Mouse (Mus musculus) intestine, embryonic 16.5 days (tissue): Measurements from ENCODE around the gene Apoa5. TPM values are rescaled to one million over a fixed set of nuclear protein-coding genes. Genes with fewer than 3 reads are reported as not detected.
A peak's percentile ranks its signal among the peaks of the same experiment; 100 is the strongest.

Source experiments
- ATAC-seq: fragments of 200-750 bp; cut with Nextera tagmentation; 2 replicates; pipeline ENCODE4 v1.8.0; 2017; ENCODE audit warnings: moderate TSS enrichment, moderate library complexity
- H3K27ac ChIP-seq: fragments of 300-500 bp; sonication (generic); 2 replicates; pipeline ENCODE4 v1.5.1; 2014; ENCODE audit warnings: mild to moderate bottlenecking, low read length
- H3K27me3 ChIP-seq: fragments of 300-500 bp; sonication (generic); replicated peaks from 2 replicates; pipeline ENCODE4 v1.6.1; 2014; ENCODE audit warnings: low read length, control low read depth, mixed read lengths; ENCODE audit not compliant: control insufficient read depth, insufficient read depth
- H3K36me3 ChIP-seq: fragments of 300-500 bp; sonication (generic); 2 replicates; pipeline ENCODE4 v1.6.1; 2014; ENCODE audit warnings: low read length, control low read depth; ENCODE audit not compliant: control insufficient read depth, insufficient read depth
- H3K4me1 ChIP-seq: fragments of 300-500 bp; sonication (generic); 2 replicates; pipeline ENCODE4 v1.6.1; 2014; ENCODE audit warnings: low read length, control low read depth, mixed read lengths; ENCODE audit not compliant: control insufficient read depth, insufficient read depth
- H3K4me2 ChIP-seq: fragments of 300-500 bp; sonication (generic); 2 replicates; pipeline ENCODE4 v1.6.1; 2014; ENCODE audit warnings: low read depth, low read length, control low read depth
- H3K4me3 ChIP-seq: fragments of 300-500 bp; sonication (generic); 2 replicates; pipeline ENCODE4 v1.5.1; 2014; ENCODE audit warnings: mild to moderate bottlenecking, low read length
- H3K9ac ChIP-seq: fragments of 300-500 bp; sonication (generic); 2 replicates; pipeline ENCODE4 v1.6.1; 2014; ENCODE audit warnings: low read depth, low read length
- H3K9me3 ChIP-seq: fragments of 300-500 bp; sonication (generic); 2 replicates; pipeline ENCODE4 v1.6.1; 2016; ENCODE audit warnings: low read length, control low read depth; ENCODE audit not compliant: control insufficient read depth
- WGBS: fragments of 180-500 bp; shearing (Covaris S2); extraction: QIAGEN DNeasy Blood & Tissue Kit; methylation state at CpG from one replicate; pipeline ENCODE4 v1.1.7; 2014; 5-methylcytosine and 5-hydroxymethylcytosine counted together
- polyA plus RNA-seq: library from polyadenylated mRNA; unstranded; fragments of >200 nt; fragmentation: Nextera tagmentation; extraction: Ambion mirVana; gene quantifications from 2 replicates; pipeline ENCODE4 v1.2.1, GENCODE M21; 2015

Apoa5 gene
- polyA plus RNA-seq, 1 experiment from 2014 or later: 0.35 TPM

DNA sequence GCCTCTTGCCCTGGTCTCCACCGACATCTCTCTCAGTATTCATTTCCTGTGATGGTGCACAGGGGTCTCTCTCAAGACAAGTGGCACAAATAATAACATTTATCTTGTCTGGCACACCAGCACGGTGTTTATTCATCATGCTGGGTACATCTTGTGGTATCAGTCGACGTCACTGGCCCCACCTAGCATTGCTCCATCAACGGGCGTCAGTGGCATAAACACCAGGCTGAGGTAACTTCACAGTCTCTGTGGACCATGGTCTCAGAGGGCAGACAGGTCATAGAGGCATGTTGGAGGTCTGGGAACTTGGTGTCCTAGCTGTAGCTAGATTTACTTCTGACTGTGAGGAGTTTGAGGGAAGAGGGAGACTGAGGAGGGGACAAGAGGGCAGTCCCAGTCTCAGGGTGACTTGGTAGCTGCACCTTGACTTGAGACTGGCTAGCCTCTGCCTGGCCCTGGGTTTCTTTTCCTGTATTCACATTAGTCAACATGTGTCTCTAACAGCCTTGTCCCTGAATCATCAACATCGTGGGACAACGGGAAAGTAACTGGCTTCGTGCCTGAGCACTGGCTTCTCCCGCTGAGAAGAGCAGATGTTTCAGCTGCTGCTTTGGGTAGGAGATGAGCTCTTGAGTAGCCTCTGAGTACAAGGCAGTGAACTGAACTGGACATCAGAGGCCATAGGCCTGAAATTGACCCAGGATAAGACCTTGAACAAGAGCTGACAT is 11.6 kb upstream of the Apoa5 start:
- ATAC-seq: no peak
- Histone ChIP-seq H3K27ac (no peak overlapping the region), H3K4me2 (no peak overlapping the region), H3K27me3 (no peaks in the 10 kb centered on the region), H3K36me3 (no peaks in the 10 kb centered on the region), H3K4me3 (no peak overlapping the region), H3K9ac (no peak overlapping the region), H3K9me3 (no peaks in the 10 kb centered on the region), H3K4me1 (no peaks in the 10 kb centered on the region; the same call in 1 of the 2 replicates)
- WGBS: 74% methylated on average over 10 of the region's 10 CpGs

DNA sequence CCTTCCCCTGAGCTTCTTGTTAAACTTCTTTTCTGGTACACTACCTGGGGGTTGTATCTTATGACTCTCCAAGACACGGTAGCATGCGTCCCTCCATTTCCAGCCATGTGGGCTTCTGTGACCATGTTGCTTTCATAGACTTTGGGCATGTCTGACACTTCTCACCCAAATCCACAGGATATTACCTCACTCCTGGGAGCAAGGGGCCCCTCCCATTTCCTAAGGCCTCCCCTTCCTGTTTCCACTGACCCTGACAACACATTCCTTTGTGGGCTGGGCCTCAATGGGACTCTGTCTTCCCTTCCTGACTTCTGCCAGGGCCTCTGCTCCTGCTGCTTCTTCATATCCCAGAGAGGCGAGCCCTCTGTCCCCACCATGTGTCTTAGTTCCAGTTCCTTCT is 10.9 kb upstream of the Apoa5 start:
- H3K4me3 ChIP-seq: no peak overlapping the region
- 90% methylated on average over 3 of the region's 3 CpGs for WGBS
- no peaks in the 10 kb centered on the region for H3K27me3 ChIP-seq
- H3K4me1 ChIP-seq: no peaks in the 10 kb centered on the region; the same call in 1 of the 2 replicates
- H3K9me3 ChIP-seq: no peaks in the 10 kb centered on the region
- H3K27ac ChIP-seq: no peak overlapping the region
- 0 out of 2 replicates have a peak overlapping the region, but pooled peaks have one; percentile 19 for H3K9ac ChIP-seq
- H3K4me2 ChIP-seq: no peak overlapping the region
- ATAC-seq: no peak
- no peaks in the 10 kb centered on the region for H3K36me3 ChIP-seq

DNA sequence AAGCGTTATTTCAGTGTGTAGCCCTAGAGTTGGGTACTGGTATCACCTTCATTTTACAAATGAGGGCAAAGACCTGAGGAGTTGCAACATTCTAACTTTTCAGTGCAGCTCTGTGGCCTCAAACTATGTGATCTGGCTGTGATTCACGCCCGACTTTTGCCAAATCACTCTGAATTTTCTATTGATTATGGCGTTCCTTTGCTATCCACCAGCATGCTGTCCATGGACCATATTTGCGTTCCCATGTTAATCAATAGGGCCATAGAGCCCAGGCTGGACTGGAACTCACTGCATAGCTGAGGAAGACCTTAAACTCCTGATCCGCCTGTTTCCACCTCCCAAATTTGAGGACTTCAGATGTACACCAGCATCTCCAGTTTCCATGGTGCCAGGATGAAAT is 9.3 kb upstream of the Apoa5 start:
- H3K4me2 ChIP-seq: no peak overlapping the region
- H3K9me3 ChIP-seq: no peaks in the 10 kb centered on the region
- no peaks in the 10 kb centered on the region for H3K36me3 ChIP-seq
- no peaks in the 10 kb centered on the region; the same call in 1 of the 2 replicates for H3K4me1 ChIP-seq
- H3K4me3 ChIP-seq: no peak overlapping the region
- H3K9ac ChIP-seq: no peak overlapping the region
- ATAC-seq: no peak
- 81% methylated on average over 6 of the region's 6 CpGs for WGBS
- no peak overlapping the region for H3K27ac ChIP-seq
- H3K27me3 ChIP-seq: no peaks in the 10 kb centered on the region

DNA sequence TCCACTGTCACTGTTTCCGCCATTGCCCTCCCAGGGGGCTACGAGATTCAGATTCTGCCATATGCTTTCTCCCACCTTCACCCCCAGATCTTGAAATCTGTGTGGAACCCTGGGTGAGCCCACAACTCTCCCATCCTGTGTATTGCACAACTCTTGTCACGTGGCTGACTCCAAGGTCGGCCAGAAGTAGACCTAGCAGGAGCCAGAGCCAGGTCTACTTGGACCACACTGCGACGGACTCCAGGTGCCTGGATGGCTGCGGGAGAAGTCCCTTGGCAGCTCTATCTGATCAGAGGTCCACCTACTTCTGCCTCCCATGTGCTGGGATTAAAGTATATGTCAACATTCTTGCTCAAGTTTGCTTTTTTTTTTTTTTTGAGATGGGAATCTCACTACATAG is 7.3 kb upstream of the Apoa5 start:
- no peak for ATAC-seq
- Histone ChIP-seq H3K36me3 (no peaks in the 10 kb centered on the region), H3K4me1 (no peaks in the 10 kb centered on the region; the same call in 1 of the 2 replicates), H3K4me3 (no peak overlapping the region), H3K27me3 (no peaks in the 10 kb centered on the region), H3K9ac (no peak overlapping the region), H3K27ac (no peak overlapping the region), H3K4me2 (no peak overlapping the region), H3K9me3 (no peaks in the 10 kb centered on the region)
- 79% methylated on average over 7 of the region's 7 CpGs for WGBS

DNA sequence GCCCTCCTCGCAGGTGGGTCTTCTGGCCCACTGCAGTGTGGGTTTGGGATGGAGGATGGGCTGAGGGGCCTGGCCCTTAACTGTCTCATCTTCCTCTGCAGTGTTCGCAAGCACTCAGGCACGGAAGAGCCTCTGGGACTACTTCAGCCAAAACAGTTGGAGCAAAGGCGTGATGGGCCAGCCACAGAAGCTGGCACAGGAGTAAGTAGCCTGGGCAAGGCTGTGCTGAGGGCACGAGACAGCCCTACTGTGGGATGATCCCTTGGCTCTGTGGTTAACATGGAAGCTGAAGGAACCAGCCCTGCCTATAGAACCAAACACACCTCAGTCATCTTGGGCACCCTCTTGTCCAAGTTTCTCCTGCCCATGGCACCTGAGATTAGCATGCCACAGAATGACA is 692 bp downstream of the Apoa5 start:
- Histone ChIP-seq H3K36me3 (no peaks in the 10 kb centered on the region), H3K4me1 (peaks cover 5% of the 10 kb centered on the region), H3K9me3 (no peaks in the 10 kb centered on the region), H3K27ac (no peak overlapping the region), H3K4me2 (no peak overlapping the region), H3K4me3 (no peak overlapping the region), H3K9ac (no peak overlapping the region), H3K27me3 (no peaks in the 10 kb centered on the region; the same call in 1 of the 2 replicates)
- no peak for ATAC-seq
- 88% methylated on average over 5 of the region's 5 CpGs for WGBS

DNA sequence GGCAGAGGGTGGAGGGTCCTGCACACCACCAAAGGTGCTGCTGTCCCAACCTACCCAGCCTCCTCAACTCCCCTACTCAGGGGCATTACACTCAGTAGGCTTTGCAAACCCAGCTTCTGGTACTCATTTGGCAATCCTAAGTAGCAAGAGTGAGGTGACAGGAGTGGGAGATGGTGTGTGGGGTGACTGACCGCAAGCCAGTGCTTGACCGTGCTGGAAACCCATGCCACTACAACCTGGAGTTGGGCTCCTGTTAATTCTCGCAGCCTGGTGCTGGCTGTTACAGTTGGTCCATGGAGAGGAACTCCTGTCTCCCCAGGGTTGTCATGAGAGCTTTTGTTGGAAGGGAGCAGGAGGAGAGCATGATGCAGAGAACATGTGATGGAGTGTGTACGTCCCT is 2.3 kb downstream of the Apoa5 start:
- Histone ChIP-seq H3K4me1 (peaks cover 5% of the 10 kb centered on the region), H3K9me3 (no peaks in the 10 kb centered on the region), H3K27ac (no peak overlapping the region), H3K4me3 (no peak overlapping the region), H3K36me3 (0 out of 2 replicates have a peak, but pooled peaks cover 9% of the 10 kb centered on the region), H3K9ac (no peak overlapping the region), H3K27me3 (no peaks in the 10 kb centered on the region; the same call in 1 of the 2 replicates), H3K4me2 (no peak overlapping the region)
- ATAC-seq: no peak
- WGBS: 91% methylated on average over 4 of the region's 4 CpGs

DNA sequence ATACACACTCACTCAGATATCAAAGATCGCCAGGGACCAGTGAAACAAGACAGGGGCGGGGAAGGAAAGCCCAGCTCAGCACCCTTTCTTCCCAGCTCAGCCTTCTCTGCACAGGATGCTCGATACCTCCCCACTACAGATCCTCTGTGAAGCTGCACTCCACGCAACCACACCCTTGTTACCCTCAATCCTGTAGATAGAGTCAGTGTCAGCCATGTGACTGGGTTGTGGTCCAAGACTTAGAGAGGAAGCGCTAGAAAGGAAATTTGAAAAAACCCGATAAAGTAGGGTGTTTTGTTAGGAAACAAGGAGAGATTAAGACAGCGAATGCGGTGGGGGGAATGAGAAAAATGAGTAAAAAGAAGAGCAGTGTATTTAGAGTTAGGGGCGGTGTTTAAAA is 3.6 kb downstream of the Apoa5 start:
- ATAC-seq: no peak
- peaks cover 5% of the 10 kb centered on the region for H3K4me1 ChIP-seq
- H3K4me2 ChIP-seq: no peak overlapping the region
- H3K27me3 ChIP-seq: no peaks in the 10 kb centered on the region; the same call in 1 of the 2 replicates
- WGBS: 83% methylated on average over 9 of the region's 9 CpGs
- H3K4me3 ChIP-seq: no peak overlapping the region; the same call in 1 of the 2 replicates
- no peak overlapping the region for H3K9ac ChIP-seq
- H3K36me3 ChIP-seq: 0 out of 2 replicates have a peak, but pooled peaks cover 13% of the 10 kb centered on the region
- no peaks in the 10 kb centered on the region for H3K9me3 ChIP-seq
- H3K27ac ChIP-seq: no peak overlapping the region

DNA sequence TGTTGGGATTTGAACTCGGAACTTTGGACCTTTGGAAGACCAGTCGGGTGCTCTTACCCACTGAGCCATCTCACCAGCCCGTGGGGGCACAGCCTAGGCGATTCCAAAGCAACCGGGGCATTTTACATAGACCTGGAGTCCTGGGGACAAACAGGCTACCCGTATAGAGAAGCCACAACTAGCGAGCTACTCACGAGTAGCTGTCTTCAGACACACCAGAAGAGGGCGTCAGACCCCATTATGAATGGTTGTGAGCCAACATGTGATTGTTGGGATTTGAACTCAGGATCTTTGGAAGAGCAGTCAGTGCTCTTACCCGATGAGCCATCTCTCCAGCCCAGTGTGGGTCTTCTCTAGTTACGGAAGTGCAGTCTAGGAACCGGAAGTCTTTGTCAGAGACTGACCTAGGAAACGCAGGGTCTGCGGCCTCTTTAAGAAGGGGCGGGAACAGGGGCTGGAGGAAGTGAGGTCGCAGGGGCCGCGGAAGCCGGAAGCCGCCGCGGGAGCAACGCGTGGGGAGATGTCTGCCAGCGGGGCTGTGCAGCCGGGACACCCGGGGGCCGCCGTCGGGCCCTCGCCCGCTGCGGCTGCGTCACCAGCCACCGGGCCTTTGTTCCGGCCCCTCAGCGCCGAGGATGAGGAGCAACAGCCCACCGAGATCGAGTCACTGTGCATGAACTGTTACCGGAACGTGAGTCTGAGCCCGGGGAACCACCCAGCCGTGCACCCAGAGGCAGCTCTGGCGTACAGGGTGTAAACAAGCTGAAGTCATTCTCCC is 4.4 kb downstream of the Apoa5 start, which contains the start of gene Zpr1:
Gene Zpr1, plus strand, starts transcription at position 388 of the 778 bp plus-strand sequence.
- Histone ChIP-seq H3K4me1 (peaks cover 5% of the 10 kb centered on the region), H3K27me3 (no peaks in the 10 kb centered on the region; the same call in 1 of the 2 replicates)

DNA sequence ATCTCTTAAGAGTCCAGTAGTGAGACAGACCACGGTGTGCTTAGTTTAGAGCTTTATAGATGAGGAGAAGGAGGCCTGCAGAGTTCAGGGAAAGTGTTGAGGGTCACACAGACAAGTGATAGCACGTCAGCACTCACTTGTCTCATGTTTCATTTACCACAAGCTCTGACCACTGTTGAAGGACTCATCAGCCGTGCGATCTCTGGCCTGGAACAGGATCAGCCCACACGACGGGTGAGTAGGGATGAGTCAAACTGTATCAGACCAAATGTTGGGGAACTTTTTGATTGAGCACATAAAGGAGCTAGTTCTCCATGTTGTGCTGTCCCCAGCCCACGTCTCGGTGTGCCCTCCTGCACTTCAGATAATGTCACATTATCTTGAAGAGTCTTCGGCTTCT is 6.1 kb downstream of the Apoa5 start:
- no peak for ATAC-seq
- Histone ChIP-seq H3K9ac (no peak overlapping the region), H3K27me3 (no peaks in the 10 kb centered on the region; the same call in 1 of the 2 replicates), H3K4me1 (peaks cover 5% of the 10 kb centered on the region), H3K4me3 (no peak overlapping the region), H3K9me3 (no peaks in the 10 kb centered on the region), H3K27ac (no peak overlapping the region), H3K36me3 (peaks cover 19% of the 10 kb centered on the region; the same call in 1 of the 2 replicates), H3K4me2 (no peak overlapping the region; the same call in 1 of the 2 replicates)
- 88% methylated on average over 9 of the region's 9 CpGs for WGBS

More for the DNA sequence above, 4.4 kb downstream of the Apoa5 start, which contains the start of gene Zpr1:
- Histone ChIP-seq H3K27ac (peak within 1 kb of the TSS; percentile 20), H3K4me3 (peak within 1 kb of the TSS; percentile 97), H3K36me3 (peaks cover 19% of the 10 kb centered on the region; the same call in 1 of the 2 replicates), H3K9me3 (no peaks in the 10 kb centered on the region), H3K4me2 (peak within 1 kb of the TSS; percentile 83), H3K9ac (peak within 1 kb of the TSS; percentile 78)
- 5% methylated on average over 45 of the region's 45 CpGs for WGBS
- ATAC-seq: peak; percentile 95
